Mouse (Mus musculus) heart, embryonic 16.5 days (tissue): ENCODE measurements at regions not wholly inside any gene's neighbourhood (a gene's known extent, or its start where the extent isn't known, plus 50 kb on each side); places are given as distances from the start of the nearest gene placed in this dataset.
A peak's percentile ranks its signal among the peaks of the same experiment; 100 is the strongest.

ENCODE experiments used
- ATAC-seq: fragments of 200-750 bp; cut with Nextera tagmentation; replicated peaks from 2 replicates; pipeline ENCODE4 v1.8.0; 2017; ENCODE audit warnings: moderate number of reproducible peaks; ENCODE audit not compliant: insufficient read depth, low FRiP score; ENCODE audit errors: extremely low read depth
- H3K27ac ChIP-seq: fragments of 300-500 bp; sonication (generic); 2 replicates; pipeline ENCODE4 v1.5.1; 2014; ENCODE audit warnings: mild to moderate bottlenecking, low read length, control low read depth, moderate library complexity
- H3K27me3 ChIP-seq: fragments of 300-500 bp; sonication (generic); 2 replicates; pipeline ENCODE4 v1.6.1; 2014; ENCODE audit warnings: low read length, mixed read lengths; ENCODE audit not compliant: control insufficient read depth, insufficient read depth
- H3K36me3 ChIP-seq: fragments of 300-500 bp; sonication (generic); 2 replicates; pipeline ENCODE4 v1.6.1; 2014; ENCODE audit not compliant: control insufficient read depth, insufficient read depth
- H3K4me1 ChIP-seq: fragments of 300-500 bp; sonication (generic); 2 replicates; pipeline ENCODE4 v1.6.1; 2014; ENCODE audit warnings: low read length, mixed read lengths; ENCODE audit not compliant: control insufficient read depth, insufficient read depth
- H3K4me2 ChIP-seq: fragments of 300-500 bp; sonication (generic); 2 replicates; pipeline ENCODE4 v1.6.1; 2014; ENCODE audit warnings: low read depth, mild to moderate bottlenecking, control low read depth, low read length
- H3K4me3 ChIP-seq: fragments of 300-500 bp; sonication (generic); 2 replicates; pipeline ENCODE4 v1.5.1; 2014; ENCODE audit warnings: mild to moderate bottlenecking, control low read depth, low read length
- H3K9ac ChIP-seq: fragments of 300-500 bp; sonication (generic); 2 replicates; pipeline ENCODE4 v1.6.1; 2014; ENCODE audit warnings: low read length, control low read depth
- H3K9me3 ChIP-seq: fragments of 300-500 bp; sonication (generic); replicated peaks from 2 replicates; pipeline ENCODE4 v1.6.1; 2016; ENCODE audit warnings: low read length; ENCODE audit not compliant: control insufficient read depth
- WGBS: fragments of 180-500 bp; shearing (Covaris S2); extraction: QIAGEN DNeasy Blood & Tissue Kit; methylation state at CpG from one replicate; pipeline ENCODE4 v1.1.7; 2014; 5-methylcytosine and 5-hydroxymethylcytosine counted together

- H3K4me1 ChIP-seq, result no peaks in the 10 kb centered on the region
- 88% methylated on average over 15 of the region's 15 CpGs for WGBS
- H3K9me3 ChIP-seq, result no peaks in the 10 kb centered on the region
- no peak overlapping the region for H3K4me3 ChIP-seq
- no peak for ATAC-seq
- no peak overlapping the region for H3K4me2 ChIP-seq
- no peak overlapping the region for H3K9ac ChIP-seq
- no peak overlapping the region for H3K27ac ChIP-seq
- no peaks in the 10 kb centered on the region for H3K27me3 ChIP-seq
- no peaks in the 10 kb centered on the region for H3K36me3 ChIP-seq
These were observed 161.4 kb downstream of the Nucb2 start for GRCm38 (mm10) chr7:116665581-116665980.

- H3K4me2 ChIP-seq, result no peak overlapping the region
- no peak overlapping the region for H3K27ac ChIP-seq
- H3K36me3 ChIP-seq, result no peaks in the 10 kb centered on the region
- WGBS, result 55% methylated on average over 16 of the region's 16 CpGs
- no peaks in the 10 kb centered on the region for H3K27me3 ChIP-seq
- H3K9me3 ChIP-seq, result no peaks in the 10 kb centered on the region
- H3K4me1 ChIP-seq, result no peaks in the 10 kb centered on the region
- H3K4me3 ChIP-seq, result no peak overlapping the region
- H3K9ac ChIP-seq, result no peak overlapping the region
- ATAC-seq, result no peak
These were observed 170.2 kb downstream of the Nucb2 start for GRCm38 (mm10) chr7:116674199-116675019.

- H3K4me2 ChIP-seq, result no peak overlapping the region
- WGBS, result 53% methylated on average over 1 of the region's 1 CpGs
These were observed 172.5 kb downstream of the Nucb2 start for GRCm38 (mm10) chr7:116676696-116677095.

GRCm38 (mm10) chr7:116679195-116679594 lies 175.0 kb downstream of the Nucb2 start:
- Histone ChIP-seq H3K36me3 (no peaks in the 10 kb centered on the region), H3K9me3 (no peaks in the 10 kb centered on the region), H3K4me3 (no peak overlapping the region), H3K4me2 (no peak overlapping the region), H3K4me1 (no peaks in the 10 kb centered on the region), H3K27ac (no peak overlapping the region), H3K27me3 (no peaks in the 10 kb centered on the region), H3K9ac (no peak overlapping the region)
- no peak for ATAC-seq
- WGBS, result 64% methylated on average over 4 of the region's 4 CpGs

More at GRCm38 (mm10) chr7:116676696-116677095, 172.5 kb downstream of the Nucb2 start:
- Histone ChIP-seq H3K9ac (no peak overlapping the region), H3K27ac (no peak overlapping the region), H3K9me3 (no peaks in the 10 kb centered on the region), H3K27me3 (no peaks in the 10 kb centered on the region), H3K36me3 (no peaks in the 10 kb centered on the region), H3K4me1 (no peaks in the 10 kb centered on the region), H3K4me3 (no peak overlapping the region)
- no peak for ATAC-seq

- H3K27me3 ChIP-seq, result no peaks in the 10 kb centered on the region
- ATAC-seq, result no peak
- WGBS, result 74% methylated on average over 3 of the region's 3 CpGs
- no peak overlapping the region for H3K4me2 ChIP-seq
- H3K36me3 ChIP-seq, result no peaks in the 10 kb centered on the region
- no peak overlapping the region for H3K9ac ChIP-seq
- no peaks in the 10 kb centered on the region for H3K9me3 ChIP-seq
- H3K27ac ChIP-seq, result no peak overlapping the region
- H3K4me3 ChIP-seq, result no peak overlapping the region
- H3K4me1 ChIP-seq, result no peaks in the 10 kb centered on the region
These were observed 176.4 kb downstream of the Nucb2 start for GRCm38 (mm10) chr7:116680523-116680922.

GRCm38 (mm10) chr7:116681268-116681667 lies 177.1 kb downstream of the Nucb2 start:
- 58% methylated on average over 8 of the region's 8 CpGs for WGBS
- no peak overlapping the region for H3K9ac ChIP-seq

GRCm38 (mm10) chr7:116700409-116700808 lies 196.2 kb downstream of the Nucb2 start:
- H3K27ac ChIP-seq, result no peak overlapping the region
- no peak for ATAC-seq
- H3K4me1 ChIP-seq, result peaks cover 2% of the 10 kb centered on the region; the same call in 1 of the 2 replicates
- 60% methylated on average over 2 of the region's 2 CpGs for WGBS
- no peaks in the 10 kb centered on the region for H3K27me3 ChIP-seq
- no peak overlapping the region for H3K9ac ChIP-seq
- no peak overlapping the region for H3K4me3 ChIP-seq
- H3K36me3 ChIP-seq, result no peaks in the 10 kb centered on the region
- H3K9me3 ChIP-seq, result 0 out of 2 replicates have a peak, but pooled peaks cover 3% of the 10 kb centered on the region
- no peak overlapping the region for H3K4me2 ChIP-seq

More at GRCm38 (mm10) chr7:116681268-116681667, 177.1 kb downstream of the Nucb2 start:
- Histone ChIP-seq H3K36me3 (no peaks in the 10 kb centered on the region), H3K4me1 (no peaks in the 10 kb centered on the region), H3K27ac (no peak overlapping the region), H3K9me3 (no peaks in the 10 kb centered on the region), H3K4me3 (no peak overlapping the region), H3K4me2 (no peak overlapping the region), H3K27me3 (no peaks in the 10 kb centered on the region)
- ATAC-seq, result no peak

GRCm38 (mm10) chr7:116701466-116702342 lies 197.5 kb downstream of the Nucb2 start:
- Histone ChIP-seq H3K27ac (peak overlapping the region; percentile 51; the same call in 1 of the 2 replicates), H3K9ac (no peak overlapping the region), H3K4me2 (no peak overlapping the region), H3K4me3 (no peak overlapping the region), H3K4me1 (peaks cover 2% of the 10 kb centered on the region; the same call in 1 of the 2 replicates), H3K36me3 (no peaks in the 10 kb centered on the region), H3K27me3 (no peaks in the 10 kb centered on the region), H3K9me3 (0 out of 2 replicates have a peak, but pooled peaks cover 10% of the 10 kb centered on the region)
- 41% methylated on average over 14 of the region's 14 CpGs for WGBS
- ATAC-seq, result peak; percentile 58

- Histone ChIP-seq H3K4me2 (no peak overlapping the region), H3K4me1 (peaks cover 2% of the 10 kb centered on the region; the same call in 1 of the 2 replicates), H3K9ac (no peak overlapping the region), H3K4me3 (no peak overlapping the region), H3K27me3 (no peaks in the 10 kb centered on the region), H3K9me3 (0 out of 2 replicates have a peak, but pooled peaks cover 10% of the 10 kb centered on the region), H3K36me3 (no peaks in the 10 kb centered on the region), H3K27ac (no peak overlapping the region)
- WGBS, result 81% methylated on average over 2 of the region's 2 CpGs
- ATAC-seq, result no peak
These were observed 198.4 kb downstream of the Nucb2 start for GRCm38 (mm10) chr7:116702596-116702995.
